Mouse (Mus musculus): ENCODE results near the gene Arxes2.

GRCm38 (mm10) chrX:135958589-135959225 lies 34.9 kb upstream of the Arxes2 start:
- no peak for TF ChIP-seq CTCF (IDR thresholded peaks at IDR 0.05; ENCODE audit: borderline replicate concordance, insufficient read depth, low read depth, low read length)
- no peak for TF ChIP-seq POLR2A (IDR thresholded peaks at IDR 0.05; ENCODE audit: borderline replicate concordance, insufficient read depth, low read length)

Measured in cerebellum, adult 2 months (tissue).